Mouse (Mus musculus) MEL (cell line): ENCODE results near the gene Fanci.

ENCODE experiments used
- CTCF ChIP-seq, 3 experiments: IDR thresholded peaks in 2 of 3; conservative IDR thresholded peaks in 1 of 3; 2 replicates each; pipeline ENCODE4 v1.5.1; 2011 to 2012; ENCODE audit warnings: low read length in 3 of 3, low read depth in 2 of 3, mild to moderate bottlenecking in 2 of 3, improper control_type of control experiment in 1 of 3, inconsistent platforms in 1 of 3, mixed read lengths in 1 of 3, moderate library complexity in 1 of 3; ENCODE audit not compliant: control insufficient read depth in 1 of 3, insufficient read depth in 1 of 3, poor library complexity in 1 of 3, severe bottlenecking in 1 of 3
- MAFK ChIP-seq: IDR thresholded peaks from 2 replicates; pipeline ENCODE4 v1.6.1; 2011; ENCODE audit warnings: low read depth, mild to moderate bottlenecking, low read length, improper control_type of control experiment, borderline replicate concordance
- MYB ChIP-seq: IDR thresholded peaks from 2 replicates; pipeline ENCODE4 v1.6.1; 2011; ENCODE audit warnings: mild to moderate bottlenecking, low read depth, low read length, improper control_type of control experiment
- NRF1 ChIP-seq: IDR thresholded peaks from 2 replicates; pipeline ENCODE4 v1.6.1; 2014; ENCODE audit warnings: low read depth, mild to moderate bottlenecking, inconsistent platforms, low read length, improper control_type of control experiment, moderate library complexity; ENCODE audit not compliant: poor library complexity, insufficient read depth, severe bottlenecking
- POLR2A ChIP-seq, 2 experiments: IDR thresholded peaks; 2 replicates each; pipeline ENCODE4 v1.6.1; 2011 to 2012; ENCODE audit warnings: low read length in 2 of 2, mild to moderate bottlenecking in 2 of 2, control low read depth in 1 of 2, improper control_type of control experiment in 1 of 2, low read depth in 1 of 2, moderate library complexity in 1 of 2; ENCODE audit not compliant: control insufficient read depth in 1 of 2, insufficient read depth in 1 of 2, poor library complexity in 1 of 2
- POLR2AphosphoS2 ChIP-seq: IDR thresholded peaks from 2 replicates; pipeline ENCODE4 v1.6.1; 2011; ENCODE audit warnings: low read length, improper control_type of control experiment
- RCOR1 ChIP-seq: IDR thresholded peaks from 2 replicates; pipeline ENCODE4 v1.6.1; 2012; ENCODE audit warnings: low read depth, mild to moderate bottlenecking, inconsistent platforms, low read length, improper control_type of control experiment
- TAL1 ChIP-seq: IDR thresholded peaks from 2 replicates; pipeline ENCODE4 v1.6.1; 2012; ENCODE audit warnings: mild to moderate bottlenecking, inconsistent platforms, low read length, moderate library complexity, mixed read lengths
- TCF12 ChIP-seq: IDR thresholded peaks from 2 replicates; pipeline ENCODE4 v1.6.1; 2014; ENCODE audit warnings: low read depth, mild to moderate bottlenecking, inconsistent platforms, low read length, improper control_type of control experiment, moderate library complexity

DNA sequence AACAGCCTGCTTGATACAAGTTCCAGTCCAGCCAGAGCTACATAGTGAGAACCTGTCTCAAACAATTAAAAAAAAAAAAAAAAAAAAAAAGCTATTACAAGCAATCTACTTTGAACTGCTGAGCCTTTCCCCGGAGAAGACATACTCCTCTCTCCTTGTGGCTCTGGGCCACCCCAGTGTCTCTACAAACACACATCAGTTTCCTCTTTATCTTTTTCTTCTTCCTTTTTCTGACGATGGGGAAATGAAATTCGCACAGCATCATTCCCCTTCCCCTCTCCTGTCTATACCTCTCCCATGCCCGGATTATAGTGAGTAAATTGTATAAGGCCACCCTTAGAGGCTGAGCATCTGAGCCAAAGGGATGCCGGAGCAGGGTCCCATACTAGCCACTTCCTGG lies 23.1 kb upstream of the Fanci start:
- TF ChIP-seq RCOR1 (no peak), POLR2AphosphoS2 (no peak), MYB (no peak), CTCF (IDR thresholded peaks at IDR 0.05 in 2 of 3, conservative IDR thresholded peaks at IDR 0.05 in 1 of 3; ENCODE audit: control insufficient read depth in 1 of 3, insufficient read depth in 1 of 3, low read depth in 2 of 3, low read length in 3 of 3, poor library complexity in 1 of 3, severe bottlenecking in 1 of 3) (no peak), TCF12 (no peak), POLR2A (IDR thresholded peaks at IDR 0.05; ENCODE audit: control insufficient read depth in 1 of 2, insufficient read depth in 1 of 2, low read depth in 1 of 2, low read length in 2 of 2, poor library complexity in 1 of 2) (no peak), MAFK (no peak), NRF1 (no peak), TAL1 (no peak)
